Mouse (Mus musculus) T-cell, adult 2 months (primary cell): ENCODE data around the gene Mrpl35.

ENCODE experiments used
- DNase-seq: peaks from one replicate; pipeline ENCODE4 v3.0.0; 2022; ENCODE audit warnings: low spot score

The Mrpl35 gene

DNA sequence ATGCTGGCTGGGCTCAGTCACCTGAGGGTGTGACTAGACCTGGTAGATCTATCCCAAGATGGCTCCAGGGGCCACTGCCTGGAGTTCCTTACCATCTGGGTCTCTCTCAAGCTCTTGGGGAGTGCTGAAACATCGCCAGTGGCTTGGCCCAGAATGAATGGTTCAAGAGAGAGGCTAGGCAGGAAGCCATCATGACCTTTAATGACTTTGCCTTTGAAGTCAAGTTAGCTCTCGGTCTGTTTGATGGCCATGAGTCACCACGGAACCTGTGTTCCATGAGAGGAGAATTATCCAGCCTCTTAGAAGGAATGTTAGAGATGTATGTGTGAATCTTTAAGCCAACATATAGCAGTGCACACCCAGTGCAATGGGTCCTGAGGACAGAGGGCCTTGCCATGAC is 27.4 kb downstream of the Mrpl35 start:
- DNase-seq, result no peak

DNA sequence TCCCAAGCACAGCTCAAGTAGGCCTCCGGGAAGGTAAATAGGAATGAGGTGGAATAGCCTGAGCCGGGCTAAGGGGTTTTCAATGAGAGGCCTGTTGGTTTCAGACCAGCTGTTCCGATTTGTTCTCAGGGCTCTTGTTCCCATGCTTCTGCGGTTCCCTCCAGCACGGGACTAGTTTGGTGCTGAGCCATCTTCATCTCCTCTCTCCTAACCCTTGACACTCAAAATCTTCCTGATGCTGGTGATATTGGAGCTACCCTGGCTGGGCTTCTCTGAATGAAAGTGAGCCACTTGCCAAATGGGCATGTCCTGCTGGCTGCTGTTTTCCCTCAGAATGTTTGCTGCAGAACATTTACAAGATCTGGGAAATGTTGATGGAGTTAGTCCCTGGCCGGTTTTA is 35.0 kb downstream of the Mrpl35 start:
- no peak for DNase-seq

DNA sequence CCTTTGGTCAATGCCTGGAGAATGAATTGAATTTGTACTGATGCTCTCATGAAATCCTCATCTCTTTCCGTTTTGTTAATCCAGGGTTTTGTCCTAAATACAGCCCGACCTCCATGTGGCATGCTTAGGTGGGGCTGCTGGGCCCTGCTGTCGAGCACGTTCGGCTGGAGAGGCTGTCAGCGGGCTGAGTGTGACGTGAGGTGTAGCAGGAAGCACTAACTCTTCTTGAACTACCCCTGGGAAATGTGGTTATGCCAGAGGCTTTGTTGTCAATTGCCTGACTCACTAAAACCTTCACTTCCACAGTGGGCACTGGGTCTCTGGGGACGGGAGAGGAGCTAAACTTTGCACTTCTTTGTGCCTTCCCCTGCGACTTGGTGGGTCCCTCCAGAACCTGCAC is 38.4 kb downstream of the Mrpl35 start:
- no peak for DNase-seq

DNA sequence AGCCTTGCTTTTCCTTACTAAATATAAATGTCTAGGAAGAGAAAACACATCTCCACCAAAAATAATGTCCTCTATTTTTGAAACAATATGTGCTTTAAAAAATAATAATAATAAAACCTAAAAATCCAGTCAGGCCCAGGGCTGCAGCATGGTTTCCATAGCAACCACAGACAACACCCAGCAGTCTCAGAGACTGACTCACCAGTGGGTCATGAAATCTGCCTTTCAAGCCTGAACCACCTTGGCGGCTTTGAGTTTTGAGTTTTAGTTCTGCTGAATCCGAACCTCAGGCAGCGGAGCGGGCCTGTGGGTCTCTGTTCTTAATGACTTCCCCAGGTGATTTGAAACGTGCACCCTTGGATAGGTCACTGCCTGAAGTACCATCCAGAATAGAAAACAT is 43.6 kb downstream of the Mrpl35 start:
- DNase-seq, result no peak

DNA sequence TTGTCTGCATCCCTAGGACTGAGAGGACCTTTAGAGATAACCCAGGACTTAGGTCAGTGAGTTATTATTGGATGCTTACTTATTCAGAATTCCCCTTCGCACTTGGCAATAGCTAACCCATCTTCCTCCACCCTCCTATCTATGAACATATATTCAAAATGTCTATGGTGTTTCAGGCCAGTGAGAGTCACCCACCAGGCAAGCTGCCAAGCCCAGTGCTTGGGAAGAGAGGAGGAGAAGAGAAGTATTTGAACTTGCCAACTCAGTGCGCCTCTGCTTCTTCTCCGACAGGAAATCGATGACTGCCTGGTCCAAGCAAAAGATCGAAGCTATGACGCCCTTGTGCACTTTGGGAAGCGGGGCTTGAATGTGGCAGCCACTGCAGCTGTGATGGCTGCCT is 46.3 kb downstream of the Mrpl35 start:
- no peak for DNase-seq

DNA sequence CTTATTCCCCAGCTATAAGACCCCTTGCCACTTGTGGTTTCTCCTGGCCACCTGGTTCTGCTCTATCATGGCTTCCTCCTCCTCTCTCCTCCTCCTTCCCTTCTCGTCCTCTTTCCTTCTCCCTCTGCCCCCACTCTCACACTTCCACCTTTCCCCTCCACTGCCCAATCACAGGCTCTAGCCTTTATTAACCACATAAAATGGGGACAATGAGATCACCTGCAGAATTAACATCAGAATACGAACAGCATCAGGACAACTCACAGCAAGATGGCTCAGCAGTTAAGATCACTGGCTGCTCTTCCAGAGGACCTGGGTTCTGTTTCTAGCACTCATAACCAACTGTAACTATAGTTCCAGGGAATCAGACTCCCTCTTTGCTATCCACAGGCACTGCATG is 46.9 kb downstream of the Mrpl35 start:
- DNase-seq, result no peak

DNA sequence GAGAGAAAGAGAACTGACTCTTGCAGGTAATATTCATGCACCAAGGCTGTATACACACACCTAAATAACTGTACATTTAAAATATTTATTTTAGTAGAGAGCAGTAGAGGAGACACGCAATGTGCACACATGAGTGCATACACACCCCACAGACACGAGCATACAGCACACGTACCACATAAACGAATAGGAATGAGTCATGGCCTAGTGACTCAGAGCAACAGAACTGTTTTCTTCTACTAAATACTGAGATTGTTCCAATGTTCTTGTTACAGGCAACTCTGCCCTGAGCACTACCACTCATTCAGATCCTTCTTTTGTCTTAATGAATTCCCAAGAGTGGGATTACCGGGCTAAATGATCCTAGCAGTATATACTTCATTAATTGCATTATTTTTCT is 48.8 kb downstream of the Mrpl35 start:
- no peak for DNase-seq

DNA sequence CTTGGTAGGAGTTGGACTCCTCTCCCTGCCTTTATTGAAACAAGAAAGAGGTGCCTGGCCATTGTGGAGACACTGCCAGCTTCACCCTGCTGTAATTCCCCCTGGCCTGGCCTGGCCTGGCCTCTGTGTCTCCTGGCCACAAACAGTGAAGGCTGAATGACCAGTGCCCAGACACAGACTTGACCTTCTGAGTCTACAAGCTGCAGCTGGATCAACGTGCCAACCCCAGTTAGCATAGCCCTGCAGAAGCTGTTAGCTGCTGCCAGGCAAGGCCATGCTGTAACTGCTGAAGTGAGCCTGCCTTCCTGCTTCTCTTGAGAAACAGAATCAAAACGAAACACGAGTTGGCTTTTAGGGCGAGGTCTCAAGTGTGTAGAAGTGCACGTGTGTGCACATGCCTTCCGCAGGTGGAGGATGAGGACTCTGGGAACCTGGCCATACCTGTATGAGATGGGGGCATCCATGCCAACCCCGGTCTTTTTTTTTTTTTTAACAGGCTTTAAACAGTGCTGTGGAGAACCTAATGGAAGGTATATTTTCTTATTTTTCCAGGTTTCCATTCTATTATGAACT is 54.0 kb downstream of the Mrpl35 start:
- no peak for DNase-seq

DNA sequence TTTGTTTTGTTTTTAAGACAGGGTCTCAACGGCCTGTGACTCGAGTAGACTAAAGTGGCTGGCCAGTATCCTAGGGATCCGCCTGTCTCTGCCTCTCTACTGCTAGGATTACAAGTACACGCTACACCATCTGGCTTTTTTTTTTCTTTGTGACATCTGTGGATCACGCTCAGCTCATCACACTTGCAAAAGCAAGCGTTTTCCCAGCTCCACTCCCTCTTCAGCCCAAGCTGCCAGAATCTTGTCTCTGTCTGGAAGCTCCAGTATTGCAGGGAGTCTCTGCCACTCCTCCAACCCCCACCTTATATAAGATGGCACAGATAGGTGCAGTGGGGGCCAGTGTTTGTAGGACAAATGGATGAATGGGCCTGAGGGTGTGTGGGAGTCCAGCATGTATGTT is 54.6 kb downstream of the Mrpl35 start:
- no peak for DNase-seq

DNA sequence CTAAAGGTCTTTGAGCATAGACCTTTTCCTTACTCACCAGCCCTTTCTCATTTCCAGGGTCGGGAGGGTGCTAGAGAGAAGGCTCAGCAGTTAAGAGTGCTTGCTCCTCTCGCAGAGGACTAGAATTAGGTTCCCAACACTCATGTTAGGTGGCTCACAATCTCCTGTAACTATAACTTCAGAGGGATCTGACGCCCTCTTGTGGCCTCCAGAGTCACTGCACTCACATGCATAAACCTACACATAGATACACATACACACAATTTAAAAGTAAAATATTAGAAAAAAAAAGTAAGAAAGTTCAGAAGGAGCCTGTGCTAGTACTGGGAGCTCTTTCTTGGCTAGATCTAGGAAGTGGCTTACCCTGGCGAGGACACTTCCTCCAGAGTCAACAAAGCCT is 55.5 kb downstream of the Mrpl35 start:
- no peak for DNase-seq

DNA sequence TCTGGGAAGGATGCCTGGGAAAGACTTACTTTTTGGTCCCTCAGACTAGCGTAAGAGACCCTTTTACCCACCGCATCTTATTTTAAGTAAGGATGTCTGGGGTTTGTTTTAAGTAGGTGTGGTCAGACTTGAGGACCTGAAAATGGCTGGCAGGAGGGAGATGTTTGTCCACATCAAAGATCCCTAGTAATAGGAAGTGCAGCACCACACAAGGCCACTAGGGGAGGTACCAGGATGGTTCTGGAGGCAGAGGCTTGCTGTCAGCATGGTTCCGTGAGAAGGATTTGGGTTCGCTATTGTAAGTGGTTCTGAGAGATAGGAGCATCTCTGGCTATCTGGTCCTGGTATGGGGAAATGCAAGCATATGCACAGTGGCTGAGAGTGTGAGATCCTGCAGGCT is 55.9 kb downstream of the Mrpl35 start:
- no peak for DNase-seq

DNA sequence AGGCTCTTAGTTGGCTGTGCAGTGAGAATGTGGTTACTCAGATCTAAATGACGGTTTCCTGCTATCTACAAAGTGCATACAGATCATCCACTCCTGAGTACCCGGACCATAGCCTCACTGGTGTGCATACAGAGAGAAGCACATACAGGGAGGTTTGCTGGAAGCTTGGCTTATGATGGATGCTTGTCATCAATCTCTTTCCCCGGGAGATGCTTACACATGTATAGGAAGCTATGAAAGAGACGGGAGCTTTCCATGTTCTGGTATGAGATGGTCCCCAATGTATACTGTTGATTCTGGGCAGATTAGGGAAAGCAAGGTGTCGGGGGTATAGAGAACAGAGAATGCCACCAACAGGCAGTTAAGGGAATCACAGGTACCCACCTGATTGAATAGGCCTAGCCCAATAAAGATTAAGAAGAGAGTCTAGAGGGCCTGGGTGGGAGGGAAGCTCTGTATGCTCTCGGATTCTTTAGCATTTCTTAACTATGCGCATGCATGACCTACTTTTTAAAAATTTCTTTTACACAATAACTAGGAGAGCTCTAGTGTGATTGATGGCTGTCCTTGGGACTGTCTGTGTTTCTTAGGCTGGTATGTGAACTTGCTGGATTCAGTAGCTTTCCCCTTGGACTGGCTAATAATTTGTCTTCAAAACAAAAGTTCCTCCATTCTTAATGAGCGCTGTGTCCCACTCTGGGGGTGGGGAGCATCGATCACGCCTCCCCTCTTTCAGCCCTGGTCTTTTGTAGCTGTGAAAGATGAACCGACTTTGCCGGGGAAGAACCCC is 56.7 kb downstream of the Mrpl35 start:
- DNase-seq, result peak; percentile 6

DNA sequence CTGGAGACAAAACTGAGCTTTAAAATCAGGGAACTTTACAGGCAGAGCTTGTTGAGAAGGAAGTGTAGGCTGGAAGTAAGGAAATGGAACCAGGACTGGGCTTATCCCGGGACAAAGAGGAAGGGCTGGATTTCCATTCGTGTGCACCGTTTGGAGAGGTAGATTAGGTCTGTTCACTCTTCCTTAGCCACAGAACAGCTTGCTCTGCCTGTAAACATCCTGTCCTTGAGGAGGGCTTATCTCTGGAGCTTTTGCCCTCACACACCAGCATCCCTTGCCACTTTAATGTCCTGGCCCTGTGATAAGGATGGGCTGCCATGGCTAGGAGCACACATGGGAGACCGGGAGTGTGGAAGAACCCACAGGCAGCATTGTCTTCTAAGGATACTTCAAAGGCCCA is 59.0 kb downstream of the Mrpl35 start:
- no peak for DNase-seq
